In the genomic region with DNA sequence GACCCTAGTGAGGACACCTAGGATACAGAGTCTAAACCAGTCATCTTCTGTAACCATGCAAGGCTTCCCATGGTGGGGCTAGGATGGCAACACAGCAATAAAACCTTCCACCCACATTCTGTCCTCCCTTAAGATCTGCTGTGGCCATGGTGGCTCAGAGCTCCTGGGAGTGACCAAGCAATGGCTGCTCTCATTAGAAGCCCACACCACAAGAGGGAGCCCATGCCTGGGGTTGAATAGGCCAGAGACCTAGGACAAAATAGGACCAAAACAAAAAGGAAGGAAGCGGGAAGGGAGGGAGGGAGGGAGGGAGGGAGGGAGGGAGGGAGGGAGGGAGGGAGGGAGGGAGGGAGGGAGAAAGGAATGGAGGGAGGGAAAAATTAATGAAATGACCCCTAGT, we compare ENCODE assay signal across 10 mouse cellular contexts. TPM values are rescaled to one million over a fixed set of nuclear protein-coding genes. Genes with fewer than 3 reads are reported as not detected.
DNase-seq lines count a peak whose midpoint lies in the region; ATAC-seq and TF ChIP-seq lines count a peak whose summit lies in the region.
"Had no signal": no experiment of that assay in that cellular context is flagged by ENCODE, and none has a peak within 500 bp of the region (broad histone marks: within the 10 kb centered on the region; RNA-seq: fewer than 3 reads in every experiment).

No protein-coding gene starts in this region.

- no peaks in the 10 kb centered on the region for H3K27me3 ChIP-seq in kidney, embryonic 16.5 days (ENCODE audit: insufficient read depth, low read length)
- H3K27me3 ChIP-seq in lung, postnatal 0 days (replicated peaks; ENCODE audit: insufficient read depth, low read length), result no peaks in the 10 kb centered on the region
- H3K27me3 ChIP-seq: embryonic facial prominence, embryonic 13.5 days; stomach, embryonic 15.5 days had no signal

- peak; percentile 72 for DNase-seq in adrenal gland, postnatal 14 days
- DNase-seq in adrenal gland, postnatal 4 days (ENCODE audit: low spot score in 2 of 2), result no peak
- DNase-seq in kidney, adult 8-10 months, result peak; percentile 42 to 61
- peak; percentile 8 for DNase-seq in c-Kit-positive CD71-positive TER-119-negative erythroid progenitor cells, embryonic 14.5 days (ENCODE audit: low read depth)
- DNase-seq in lung, postnatal 0 days (ENCODE audit: low spot score), result peak; percentile 55
- no peak for DNase-seq in urinary bladder, postnatal 25 days (ENCODE audit: low spot score)
- DNase-seq in layer of hippocampus, adult 8-10 months (ENCODE audit: low spot score in 2 of 2), result no peak

- WGBS in kidney, embryonic 16.5 days, result no CpG with 5 or more reads among the region's 1 CpGs
- no CpG with 5 or more reads among the region's 1 CpGs for WGBS in lung, postnatal 0 days

- no peak overlapping the region for H3K4me2 ChIP-seq in kidney, embryonic 16.5 days (replicated peaks; ENCODE audit: low read depth, low read length)
- H3K4me2 ChIP-seq in lung, postnatal 0 days (replicated peaks; ENCODE audit: low read depth, low read length), result no peak overlapping the region
- H3K4me2 ChIP-seq: embryonic facial prominence, embryonic 13.5 days; stomach, embryonic 15.5 days had no signal

- peak; percentile 66 for TF ChIP-seq CTCF in lung, postnatal 0 days (IDR thresholded peaks at IDR 0.05)

- no peak overlapping the region for H3K27ac ChIP-seq in kidney, embryonic 16.5 days (ENCODE audit: low read length)
- H3K27ac ChIP-seq in lung, postnatal 0 days (ENCODE audit: low read length), result no peak overlapping the region
- H3K27ac ChIP-seq: embryonic facial prominence, embryonic 13.5 days; stomach, embryonic 15.5 days had no signal

- no peak overlapping the region for H3K9ac ChIP-seq in kidney, embryonic 16.5 days (replicated peaks; ENCODE audit: low read length)
- H3K9ac ChIP-seq in lung, postnatal 0 days (replicated peaks; ENCODE audit: low read depth), result no peak overlapping the region
- H3K9ac ChIP-seq: stomach, embryonic 15.5 days had no signal

- H3K9me3 ChIP-seq in kidney, embryonic 16.5 days (ENCODE audit: low read length), result no peaks in the 10 kb centered on the region
- H3K9me3 ChIP-seq in lung, postnatal 0 days (ENCODE audit: low read length), result no peaks in the 10 kb centered on the region
- H3K9me3 ChIP-seq: embryonic facial prominence, embryonic 13.5 days; stomach, embryonic 15.5 days had no signal

- H3K4me3 ChIP-seq in kidney, embryonic 16.5 days (ENCODE audit: low read length), result no peak overlapping the region
- no peak overlapping the region for H3K4me3 ChIP-seq in lung, postnatal 0 days (ENCODE audit: low read depth, low read length)
- H3K4me3 ChIP-seq: embryonic facial prominence, embryonic 13.5 days; stomach, embryonic 15.5 days had no signal

- ATAC-seq in kidney, embryonic 16.5 days (ENCODE audit: low FRiP score, low TSS enrichment), result no peak
- peak; percentile 49; the same call in 1 of the 2 replicates for ATAC-seq in lung, postnatal 0 days

- H3K4me1 ChIP-seq in kidney, embryonic 16.5 days (ENCODE audit: insufficient read depth, low read length), result peaks cover 13% of the 10 kb centered on the region
- no peaks in the 10 kb centered on the region for H3K4me1 ChIP-seq in lung, postnatal 0 days (ENCODE audit: insufficient read depth, low read depth, low read length)
- H3K4me1 ChIP-seq: stomach, embryonic 15.5 days had no signal

- TF ChIP-seq EP300 in lung, postnatal 0 days (IDR thresholded peaks at IDR 0.05), result no peak

- peaks cover 12% of the 10 kb centered on the region; the same call in 1 of the 2 replicates for H3K36me3 ChIP-seq in kidney, embryonic 16.5 days (ENCODE audit: insufficient read depth, low read length)
- H3K36me3 ChIP-seq in lung, postnatal 0 days (ENCODE audit: insufficient read depth, low read length), result no peaks in the 10 kb centered on the region

RNA-seq across cellular contexts. Expression of a gene that starts 29.5 kb away (rescaled TPM):
- 323 and 324 TPM in 2 replicates for total RNA-seq in adrenal gland, postnatal 14 days (2021)
- 100 to 1,000 TPM; 203 to 217 TPM for total RNA-seq in adrenal gland, postnatal 4 days (2021)
- polyA plus RNA-seq in kidney, embryonic 16.5 days (2015; fragmentation: Nextera tagmentation; extraction: Ambion mirVana), result 48.2 and 81.9 TPM in 2 replicates
- 119 and 129 TPM in 2 replicates for polyA plus RNA-seq in lung, postnatal 0 days (2015; fragmentation: Nextera tagmentation; extraction: Ambion mirVana)
- 100 to 1,000 TPM; 201 to 224 (median 209) TPM for total RNA-seq in layer of hippocampus, adult 8-10 months (2022)

Comparison
In these comparisons a context has a peak if more than half of its experiments do, and no peak if none do; other contexts are left out.
1. DNase-seq: peak in adrenal gland, postnatal 14 days (single experiment), kidney, adult 8-10 months (2 of 2), c-Kit-positive CD71-positive TER-119-negative erythroid progenitor cells, embryonic 14.5 days (single experiment) and lung, postnatal 0 days (single experiment); none in adrenal gland, postnatal 4 days (0 of 2), urinary bladder, postnatal 25 days (single experiment) and layer of hippocampus, adult 8-10 months (0 of 2).